Mouse (Mus musculus) retina, postnatal 1 day (tissue): Measurements from ENCODE around the gene Chchd6.
A peak's percentile ranks its signal among the peaks of the same experiment; 100 is the strongest.

Source experiments
- DNase-seq: peaks from one replicate; pipeline ENCODE4 v3.0.0-alpha.2; 2012

Gene Chchd6

GRCm38 (mm10) chr6:89354076-89354475, 241.4 kb downstream of the Chchd6 start:
- DNase-seq = no peak

DNA sequence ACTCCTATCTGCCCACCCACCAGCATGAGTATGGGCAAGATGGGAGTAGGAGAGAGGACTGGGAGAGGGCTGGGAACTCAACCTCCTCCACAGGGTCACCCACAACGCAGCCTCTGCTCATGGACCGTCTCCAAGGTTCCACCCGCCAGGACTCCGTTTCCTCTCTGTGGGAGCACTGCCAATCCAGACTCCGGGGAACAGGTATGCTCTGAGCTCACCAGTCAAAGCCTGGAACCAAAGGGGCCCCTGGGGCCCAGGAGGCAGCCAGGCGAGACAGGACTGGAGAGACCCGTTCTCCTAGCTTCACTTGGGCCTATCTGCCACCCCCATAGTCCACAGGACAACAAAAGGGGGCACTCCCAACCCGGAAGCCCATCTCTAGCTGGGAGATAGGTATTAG, 242.4 kb downstream of the Chchd6 start:
- DNase-seq = no peak

DNA sequence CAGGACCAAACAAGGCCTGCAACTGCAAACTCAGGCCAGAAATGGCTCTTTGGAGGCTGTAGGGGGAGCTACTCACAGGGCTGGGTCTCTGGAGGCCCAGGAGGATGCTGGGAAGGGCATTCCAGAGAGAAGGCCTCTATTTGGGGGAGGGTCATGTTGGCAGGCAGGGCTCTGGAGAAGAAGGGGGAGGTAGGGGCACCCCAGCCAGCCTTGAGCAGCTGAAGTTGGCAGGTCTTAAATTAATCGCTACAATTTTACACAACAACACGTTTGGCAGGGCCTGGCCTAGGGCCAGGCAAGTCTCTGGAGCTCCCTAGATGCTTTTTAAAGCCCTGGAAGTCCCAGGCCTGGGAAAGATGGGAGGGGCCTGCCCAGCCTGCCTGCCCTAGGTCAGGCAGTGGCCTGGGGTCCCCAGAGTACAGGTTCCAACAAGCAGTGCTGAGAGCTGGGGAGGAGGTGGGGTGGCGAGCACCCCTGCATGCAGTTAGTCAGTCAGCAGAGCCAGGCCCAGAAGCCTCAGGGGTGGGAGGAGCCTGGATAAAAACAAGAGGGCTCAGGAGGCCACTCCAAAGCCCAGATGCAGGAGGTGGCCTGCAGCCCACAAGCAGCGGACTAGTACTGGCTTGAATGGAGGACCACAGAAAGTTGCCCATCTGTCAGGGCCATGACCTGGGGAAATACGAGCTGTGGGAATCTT, 243.9 kb downstream of the Chchd6 start:
- peak; percentile 76 for DNase-seq

GRCm38 (mm10) chr6:89350520-89350919, 244.9 kb downstream of the Chchd6 start:
- DNase-seq = no peak

DNA sequence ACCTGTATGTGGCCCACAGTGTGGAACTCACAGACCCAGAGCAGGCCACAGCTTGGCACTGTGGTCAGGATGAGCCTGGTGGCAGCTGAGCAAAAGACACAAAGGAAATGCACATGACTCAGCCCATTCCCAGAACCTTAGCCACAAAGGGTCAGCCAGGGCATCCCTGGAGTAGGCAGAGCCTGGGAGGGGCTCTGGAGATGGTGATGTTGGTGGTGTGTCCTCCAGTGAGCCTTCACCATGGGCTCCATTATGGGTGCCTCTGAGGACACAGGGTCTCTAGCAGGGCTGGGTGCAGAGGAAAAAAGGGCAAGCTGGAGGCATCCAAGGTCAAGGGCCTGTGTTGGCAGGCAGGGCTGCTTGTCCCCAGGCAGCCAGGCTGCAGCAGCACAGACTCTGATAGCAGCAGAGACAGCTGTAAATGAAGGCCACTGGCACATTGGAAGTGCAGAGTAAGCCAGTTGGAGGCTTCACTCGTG, 245.4 kb downstream of the Chchd6 start:
- no peak for DNase-seq

GRCm38 (mm10) chr6:89348363-89348762, 247.1 kb downstream of the Chchd6 start:
- DNase-seq = peak; percentile 90

DNA sequence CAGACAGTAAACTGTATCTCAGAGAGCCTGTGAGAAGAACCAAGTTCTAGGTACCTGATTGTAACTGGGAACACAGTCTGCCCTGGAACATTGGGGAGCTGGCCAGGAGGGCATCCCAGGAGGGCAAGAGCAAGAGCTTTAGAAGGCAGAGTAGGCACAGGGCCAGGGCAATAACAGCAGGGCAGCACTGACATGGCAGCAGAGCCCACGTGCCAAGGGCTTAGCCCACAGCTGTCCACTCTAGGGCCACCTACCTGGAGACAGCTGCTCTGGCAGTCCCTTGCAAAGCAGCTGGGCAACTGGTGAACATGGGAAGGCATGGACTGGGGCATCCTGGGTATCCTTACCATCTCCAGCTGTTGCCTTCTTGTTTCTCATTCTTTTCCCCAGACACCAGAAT, 247.7 kb downstream of the Chchd6 start:
- DNase-seq = peak; percentile 45

DNA sequence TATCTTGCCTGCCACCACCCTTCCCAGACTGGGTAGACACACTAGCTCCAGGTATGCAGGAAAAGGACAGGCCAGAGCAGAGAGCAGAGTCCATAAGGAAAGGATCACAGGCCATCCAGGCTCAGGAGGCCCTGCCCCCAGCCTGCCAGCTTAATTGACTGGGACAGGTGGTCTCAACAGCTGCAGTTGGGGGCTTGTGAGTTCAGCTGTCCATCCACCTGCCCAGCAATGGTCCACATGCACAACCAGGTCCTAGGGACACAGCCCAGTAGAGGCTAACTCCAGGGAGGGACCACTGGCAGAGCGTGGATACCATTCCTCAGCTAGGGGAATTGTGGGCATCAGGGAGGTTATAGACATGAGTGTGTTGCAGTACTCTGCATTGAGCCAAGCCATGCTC, 249.6 kb downstream of the Chchd6 start:
- no peak for DNase-seq

DNA sequence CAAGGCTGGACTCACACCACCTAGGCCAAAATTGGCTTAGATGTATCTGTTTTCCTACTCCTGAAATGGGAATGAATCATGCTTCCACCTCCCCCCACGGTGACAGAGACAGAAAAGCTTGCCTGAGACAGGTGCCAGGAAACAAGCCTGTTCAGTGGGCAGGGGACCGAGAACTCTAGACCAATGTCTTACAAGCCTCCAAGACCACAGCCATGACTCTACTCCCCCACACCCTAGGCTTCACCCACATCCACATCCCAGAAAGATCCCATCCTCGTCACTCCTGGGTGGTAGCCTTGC, 250.0 kb downstream of the Chchd6 start:
- no peak for DNase-seq

- DNase-seq = peak; percentile 75
Observed at GRCm38 (mm10) chr6:89344613-89345485, 250.6 kb downstream of the Chchd6 start.

- DNase-seq = no peak
Observed at GRCm38 (mm10) chr6:89341981-89342380, 253.5 kb downstream of the Chchd6 start.

- DNase-seq = no peak
Observed at GRCm38 (mm10) chr6:89339447-89339846, 256.0 kb downstream of the Chchd6 start.

DNA sequence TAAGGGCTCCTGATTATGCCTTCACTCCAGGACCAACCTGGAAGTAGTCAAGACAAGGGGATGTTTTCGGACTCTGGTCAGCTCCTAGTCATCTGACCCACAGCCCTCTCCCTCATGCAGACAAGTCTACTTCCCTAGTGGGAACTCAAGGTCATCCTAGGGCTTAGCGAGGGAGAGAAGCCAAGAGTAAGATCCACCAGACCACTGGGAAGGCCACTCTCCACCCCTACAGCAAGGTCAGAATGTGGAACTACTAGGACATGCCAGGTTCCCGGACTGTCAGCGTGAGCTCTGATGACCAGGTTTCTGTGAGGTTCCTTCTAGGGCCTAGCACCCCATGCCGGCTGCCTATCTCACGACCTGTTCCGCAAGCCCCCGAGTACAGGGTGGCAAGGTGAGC, 256.7 kb downstream of the Chchd6 start:
- DNase-seq = no peak

DNA sequence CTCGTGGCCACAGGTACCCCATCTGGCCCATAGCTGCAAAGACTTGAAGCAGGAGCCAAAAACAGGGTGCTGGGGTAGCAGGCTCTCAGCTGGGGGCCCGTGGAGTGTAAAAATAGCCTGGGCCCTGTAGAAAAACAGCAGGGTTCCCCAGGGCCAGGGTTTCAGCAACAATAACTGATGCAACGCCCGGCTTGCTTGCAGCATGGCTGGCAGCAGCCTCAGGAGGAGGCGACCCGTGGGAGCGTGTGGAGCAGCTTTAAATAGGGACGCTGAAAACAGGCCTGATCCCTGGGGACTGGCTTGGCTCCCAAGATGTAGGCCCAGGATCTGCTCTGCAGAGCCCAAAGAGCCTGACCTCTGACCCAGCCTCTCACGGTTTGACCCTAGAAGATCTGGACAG, 257.9 kb downstream of the Chchd6 start:
- DNase-seq = no peak

- DNase-seq = peak; percentile 76
Observed at GRCm38 (mm10) chr6:89333964-89334702, 261.3 kb downstream of the Chchd6 start.
